Comparison of ENCODE assay signal across 19 mouse cellular contexts in the genomic region with DNA sequence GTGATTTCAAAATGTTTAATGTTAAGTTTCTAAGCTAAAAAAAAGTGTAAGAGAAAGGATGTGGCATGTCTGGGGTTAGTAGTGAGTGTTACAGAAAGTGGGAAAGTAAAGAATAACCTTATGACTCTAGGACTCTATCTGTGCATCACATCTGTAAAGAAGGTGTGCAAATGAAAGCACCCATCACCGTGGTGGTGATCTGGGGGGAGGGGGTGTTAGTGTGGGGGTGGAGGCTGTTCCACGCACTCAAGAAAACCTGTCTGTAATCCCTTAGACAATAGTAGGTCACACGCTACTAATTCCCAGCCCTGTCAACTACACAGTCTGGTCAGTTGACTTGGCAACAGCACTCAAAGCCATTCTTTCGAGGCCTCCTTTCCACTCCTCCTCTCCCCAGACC. TPM values are rescaled to one million over a fixed set of nuclear protein-coding genes. Genes with fewer than 3 reads are reported as not detected.
A peak's percentile ranks its signal among the peaks of the same experiment; 100 is the strongest.
DNase-seq lines count a peak whose midpoint lies in the region; ATAC-seq lines count a peak whose summit lies in the region.
"Had no signal": no experiment of that assay in that cellular context is flagged by ENCODE, and none has a peak within 500 bp of the region (broad histone marks: within the 10 kb centered on the region; RNA-seq: fewer than 3 reads in every experiment).

No protein-coding gene starts in this region.

- peaks cover 7% of the 10 kb centered on the region for H3K4me1 ChIP-seq in forebrain, embryonic 10.5 days
- no peaks in the 10 kb centered on the region for H3K4me1 ChIP-seq in forebrain, embryonic 14.5 days (ENCODE audit: control insufficient read depth, insufficient read depth, low read length)
- H3K4me1 ChIP-seq in megakaryocyte, embryonic 14.5 days: peaks cover 66% of the 10 kb centered on the region
- H3K4me1 ChIP-seq: embryonic facial prominence, embryonic 13.5 days; forebrain, embryonic 13.5 days; hindbrain, embryonic 12.5 days had no signal

- no peak for ATAC-seq in forebrain, embryonic 14.5 days
- ATAC-seq in megakaryocyte, adult 5-6 weeks (ENCODE audit: poor library complexity, severe bottlenecking): no peak
- ATAC-seq: forebrain, embryonic 13.5 days; hindbrain, embryonic 16.5 days had no signal

- H3K27ac ChIP-seq in forebrain, embryonic 10.5 days: peak overlapping the region; percentile 62
- H3K27ac ChIP-seq in forebrain, embryonic 14.5 days (ENCODE audit: low read depth, low read length): no peak overlapping the region
- H3K27ac ChIP-seq in macrophage: peak overlapping the region; percentile 91
- H3K27ac ChIP-seq: embryonic facial prominence, embryonic 13.5 days; forebrain, embryonic 13.5 days; hindbrain, embryonic 12.5 days had no signal

- DNase-seq in forebrain, embryonic 10.5 days (ENCODE audit: extremely low spot score, low spot score): no peak
- no peak for DNase-seq in forebrain, embryonic 14.5 days (ENCODE audit: low spot score)
- DNase-seq in CD4-positive helper T cell, adult 2 months (ENCODE audit: low read depth, low spot score): peak; percentile 44
- DNase-seq in B cell, adult 2 months: no peak
- DNase-seq: adrenal gland, adult 2 months; adrenal gland, postnatal 25 days; cerebellum, adult 2 months; cerebellum, postnatal 14 days; embryo, embryonic 11 days; heart, adult 18-20 months; heart, postnatal 10 days; heart, postnatal 4 days had no signal

- no peak overlapping the region for H3K9ac ChIP-seq in forebrain, embryonic 14.5 days (ENCODE audit: low read length)
- H3K9ac ChIP-seq: embryonic facial prominence, embryonic 13.5 days; forebrain, embryonic 13.5 days; hindbrain, embryonic 12.5 days had no signal

- H3K4me3 ChIP-seq in forebrain, embryonic 10.5 days: no peak overlapping the region
- H3K4me3 ChIP-seq in forebrain, embryonic 14.5 days (ENCODE audit: low read depth, low read length): no peak overlapping the region
- peak overlapping the region; percentile 78 for H3K4me3 ChIP-seq in megakaryocyte, embryonic 14.5 days (replicated peaks)
- H3K4me3 ChIP-seq in macrophage (ENCODE audit: inconsistent target): no peak overlapping the region
- H3K4me3 ChIP-seq: embryonic facial prominence, embryonic 13.5 days; forebrain, embryonic 13.5 days; hindbrain, embryonic 12.5 days had no signal

- 58% methylated on average over 4 of the region's 4 CpGs for WGBS in forebrain, embryonic 10.5 days
- 17% methylated on average over 4 of the region's 4 CpGs for WGBS in forebrain, embryonic 14.5 days
- 53% methylated on average over 4 of the region's 4 CpGs for WGBS in macrophage (ENCODE audit: missing documents)

- H3K9me3 ChIP-seq in forebrain, embryonic 10.5 days: no peaks in the 10 kb centered on the region
- H3K9me3 ChIP-seq in forebrain, embryonic 14.5 days (replicated peaks; ENCODE audit: control insufficient read depth, low read length): no peaks in the 10 kb centered on the region
- no peaks in the 10 kb centered on the region for H3K9me3 ChIP-seq in megakaryocyte, embryonic 14.5 days
- H3K9me3 ChIP-seq: embryonic facial prominence, embryonic 13.5 days; forebrain, embryonic 13.5 days; hindbrain, embryonic 12.5 days had no signal

- H3K4me2 ChIP-seq in forebrain, embryonic 14.5 days (ENCODE audit: low read length): no peak overlapping the region
- H3K4me2 ChIP-seq: embryonic facial prominence, embryonic 13.5 days; forebrain, embryonic 13.5 days; hindbrain, embryonic 12.5 days had no signal

- H3K36me3 ChIP-seq in forebrain, embryonic 10.5 days (replicated peaks): no peaks in the 10 kb centered on the region
- no peaks in the 10 kb centered on the region for H3K36me3 ChIP-seq in forebrain, embryonic 14.5 days (ENCODE audit: control insufficient read depth, insufficient read depth, low read length)
- peaks cover 72% of the 10 kb centered on the region for H3K36me3 ChIP-seq in megakaryocyte, embryonic 14.5 days (replicated peaks; ENCODE audit: low read length)
- H3K36me3 ChIP-seq in macrophage (ENCODE audit: inconsistent target): no peaks in the 10 kb centered on the region
- H3K36me3 ChIP-seq: embryonic facial prominence, embryonic 13.5 days; hindbrain, embryonic 12.5 days had no signal

- peaks cover 31% of the 10 kb centered on the region; the same call in 1 of the 2 replicates for H3K79me2 ChIP-seq in macrophage (ENCODE audit: inconsistent target)

- no peaks in the 10 kb centered on the region for H3K27me3 ChIP-seq in forebrain, embryonic 10.5 days (ENCODE audit: poor library complexity, severe bottlenecking)
- H3K27me3 ChIP-seq in forebrain, embryonic 14.5 days (replicated peaks; ENCODE audit: control insufficient read depth, insufficient read depth, low read length): no peaks in the 10 kb centered on the region
- no peaks in the 10 kb centered on the region for H3K27me3 ChIP-seq in megakaryocyte, embryonic 14.5 days (replicated peaks)
- H3K27me3 ChIP-seq: embryonic facial prominence, embryonic 13.5 days; forebrain, embryonic 13.5 days; hindbrain, embryonic 12.5 days had no signal

RNA-seq across cellular contexts. Expression of a gene that starts 8.7 kb away (rescaled TPM):
- polyA plus RNA-seq in forebrain, embryonic 10.5 days (2016; fragmentation: Nextera tagmentation; extraction: Ambion mirVana): 0.73 and 0.94 TPM in 2 replicates
- 0.47 and 0.62 TPM in 2 replicates for polyA plus RNA-seq in forebrain, embryonic 14.5 days (2014; fragmentation: Nextera tagmentation; extraction: Ambion mirVana)
- polyA plus RNA-seq in megakaryocyte, embryonic 14.5 days (2012; ENCODE audit: insufficient read depth, low replicate concordance): 4.5 and 7.8 TPM in 2 replicates
- 8.9 and 10.4 TPM in 2 replicates for total RNA-seq in megakaryocyte, adult 5-6 weeks (2015)
- 8.5 and 11.6 TPM in 2 replicates for total RNA-seq in megakaryocyte, adult 5-6 weeks (2017)
- 10 to 100 TPM in 14 of 26 experiments, 1 to 10 TPM in 12; 2.3 to 57.6 (median 12.5) TPM for total RNA-seq in macrophage (2018; cell fraction: chromatin; rRNA removed)
- 10 to 100 TPM in 10 of 26 experiments, 1 to 10 TPM in 16; 3.0 to 22.5 (median 7.7) TPM for total RNA-seq in macrophage (2018; cell fraction: cytosol; rRNA removed)
- 10 to 100 TPM in 12 of 26 experiments, 1 to 10 TPM in 14; 3.7 to 48.0 (median 9.7) TPM for total RNA-seq in macrophage (2018; cell fraction: nucleus; rRNA removed)
- 8.8 to 14.9 TPM (median 9.6 TPM) in 3 replicates for polyA plus RNA-seq in macrophage (2018)

RNA-seq across cellular contexts. Expression of a gene that starts 39.3 kb away (rescaled TPM):
- 2.1 and 2.8 TPM in 2 replicates for polyA plus RNA-seq in forebrain, embryonic 10.5 days (2016; fragmentation: Nextera tagmentation; extraction: Ambion mirVana)
- polyA plus RNA-seq in forebrain, embryonic 14.5 days (2014; fragmentation: Nextera tagmentation; extraction: Ambion mirVana): 2.2 and 2.9 TPM in 2 replicates
- 29.8 and 31.3 TPM in 2 replicates for polyA plus RNA-seq in megakaryocyte, embryonic 14.5 days (2012; ENCODE audit: insufficient read depth, low replicate concordance)
- total RNA-seq in megakaryocyte, adult 5-6 weeks (2015): 54.8 and 55.6 TPM in 2 replicates
- total RNA-seq in megakaryocyte, adult 5-6 weeks (2017): 31.4 and 31.9 TPM in 2 replicates
- total RNA-seq in macrophage (2018; cell fraction: chromatin; rRNA removed): 100 to 1,000 TPM in 16 of 26 experiments, 10 to 100 TPM in 10; 19.8 to 277 (median 119) TPM
- total RNA-seq in macrophage (2018; cell fraction: cytosol; rRNA removed): 10 to 100 TPM; 44.6 to 93.4 (median 63.3) TPM
- 100 to 1,000 TPM in 9 of 26 experiments, 10 to 100 TPM in 17; 29.9 to 258 (median 87.1) TPM for total RNA-seq in macrophage (2018; cell fraction: nucleus; rRNA removed)
- 34.5 to 36.9 TPM (median 35.4 TPM) in 3 replicates for polyA plus RNA-seq in macrophage (2018)
